ENCODE assay signal across 25 mouse cellular contexts in genomic region chr11:100202906-100203305, GRCm38 (mm10). TPM values are rescaled to one million over a fixed set of nuclear protein-coding genes. Genes with fewer than 3 reads are reported as not detected.
DNase-seq lines count a peak whose midpoint lies in the region; ATAC-seq and TF ChIP-seq lines count a peak whose summit lies in the region.
"Had no signal": no experiment of that assay in that cellular context is flagged by ENCODE, and none has a peak within 500 bp of the region (broad histone marks: within the 10 kb centered on the region; RNA-seq: fewer than 3 reads in every experiment).

No protein-coding gene starts in this region.

- H3K27me3 ChIP-seq in intestine, embryonic 15.5 days (replicated peaks) = no peaks in the 10 kb centered on the region
- no peaks in the 10 kb centered on the region for H3K27me3 ChIP-seq in intestine, postnatal 0 days (replicated peaks; ENCODE audit: control insufficient read depth, insufficient read depth, low read length)
- H3K27me3 ChIP-seq: embryonic facial prominence, embryonic 13.5 days; embryonic facial prominence, embryonic 15.5 days; forebrain, embryonic 13.5 days; forebrain, embryonic 15.5 days had no signal

- H3K9ac ChIP-seq in intestine, embryonic 15.5 days = no peak overlapping the region
- H3K9ac ChIP-seq in intestine, postnatal 0 days (ENCODE audit: low read depth, low read length) = no peak overlapping the region
- H3K9ac ChIP-seq: embryonic facial prominence, embryonic 13.5 days; embryonic facial prominence, embryonic 15.5 days; forebrain, embryonic 13.5 days; forebrain, embryonic 15.5 days; forebrain, postnatal 0 days had no signal

- H3K27ac ChIP-seq in intestine, embryonic 15.5 days = no peak overlapping the region
- H3K27ac ChIP-seq in intestine, postnatal 0 days (ENCODE audit: low read depth, low read length) = no peak overlapping the region
- H3K27ac ChIP-seq: embryonic facial prominence, embryonic 13.5 days; embryonic facial prominence, embryonic 15.5 days; forebrain, embryonic 13.5 days; forebrain, embryonic 15.5 days had no signal

- no peak for TF ChIP-seq CTCF in intestine, postnatal 0 days (IDR thresholded peaks at IDR 0.05; ENCODE audit: low read depth)

- no peaks in the 10 kb centered on the region for H3K36me3 ChIP-seq in intestine, embryonic 15.5 days
- no peaks in the 10 kb centered on the region for H3K36me3 ChIP-seq in intestine, postnatal 0 days (ENCODE audit: control insufficient read depth, insufficient read depth)
- H3K36me3 ChIP-seq: embryonic facial prominence, embryonic 13.5 days; embryonic facial prominence, embryonic 15.5 days; forebrain, embryonic 15.5 days; G1E had no signal

- 66% methylated on average over 4 of the region's 4 CpGs for WGBS in intestine, embryonic 15.5 days
- 63% methylated on average over 4 of the region's 4 CpGs for WGBS in intestine, postnatal 0 days

- no peaks in the 10 kb centered on the region for H3K9me3 ChIP-seq in intestine, embryonic 15.5 days
- no peaks in the 10 kb centered on the region for H3K9me3 ChIP-seq in intestine, postnatal 0 days (ENCODE audit: control insufficient read depth)
- H3K9me3 ChIP-seq: embryonic facial prominence, embryonic 13.5 days; embryonic facial prominence, embryonic 15.5 days; forebrain, embryonic 13.5 days; forebrain, embryonic 15.5 days had no signal

- no peak overlapping the region for H3K4me3 ChIP-seq in intestine, embryonic 15.5 days (replicated peaks)
- H3K4me3 ChIP-seq in intestine, postnatal 0 days (ENCODE audit: low read depth, low read length) = no peak overlapping the region
- H3K4me3 ChIP-seq: embryonic facial prominence, embryonic 13.5 days; embryonic facial prominence, embryonic 15.5 days; erythroblast, embryonic 14.5 days; forebrain, embryonic 13.5 days; forebrain, embryonic 15.5 days had no signal

- no peak overlapping the region for H3K4me2 ChIP-seq in intestine, embryonic 15.5 days (replicated peaks)
- H3K4me2 ChIP-seq in intestine, postnatal 0 days (replicated peaks; ENCODE audit: low read depth) = no peak overlapping the region
- H3K4me2 ChIP-seq: embryonic facial prominence, embryonic 13.5 days; embryonic facial prominence, embryonic 15.5 days; forebrain, embryonic 13.5 days; forebrain, embryonic 15.5 days had no signal

- 0 out of 2 replicates have a peak, but pooled peaks have one; percentile 41 for ATAC-seq in intestine, embryonic 15.5 days
- ATAC-seq in intestine, postnatal 0 days = no peak
- ATAC-seq: activated CD4-positive, CD25-positive, alpha-beta regulatory T cell, adult 4 months; CD4-positive, CD25-positive, alpha-beta regulatory T cell, adult 4 months; forebrain, embryonic 13.5 days; forebrain, embryonic 15.5 days; forebrain, postnatal 0 days; Patski had no signal

- peak; percentile 97 for DNase-seq in gonadal fat pad, adult 2 months (ENCODE audit: low read depth)
- DNase-seq in lung, adult 18-20 months = no peak
- DNase-seq in left cerebral cortex, adult 11 months (ENCODE audit: low spot score) = no peak
- DNase-seq: B cell, adult 2 months; cerebellum, adult 11 months; cerebellum, adult 18-20 months; cerebellum, adult 8-10 months; cerebellum, adult 9-11 months; cerebellum, postnatal 14 days; cerebellum, postnatal 36 days; forebrain, postnatal 0 days had no signal

- no peaks in the 10 kb centered on the region for H3K4me1 ChIP-seq in intestine, embryonic 15.5 days (replicated peaks)
- no peaks in the 10 kb centered on the region for H3K4me1 ChIP-seq in intestine, postnatal 0 days (replicated peaks; ENCODE audit: control insufficient read depth, insufficient read depth, low read length)
- H3K4me1 ChIP-seq: embryonic facial prominence, embryonic 13.5 days; embryonic facial prominence, embryonic 15.5 days; forebrain, embryonic 13.5 days; forebrain, embryonic 15.5 days had no signal

RNA-seq across cellular contexts. Expression of gene Krt14, which starts 4.4 kb away (rescaled TPM):
- polyA plus RNA-seq in intestine, embryonic 15.5 days (2015; fragmentation: Nextera tagmentation; extraction: Ambion mirVana) = 8.6 and 9.6 TPM in 2 replicates
- polyA plus RNA-seq in intestine, postnatal 0 days (2015; fragmentation: Nextera tagmentation; extraction: Ambion mirVana) = 8.9 and 10.0 TPM in 2 replicates
- polyA plus RNA-seq in gonadal fat pad, adult 2 months (2012; rRNA removed) = 40.0 and 42.3 TPM in 2 replicates
- polyA plus RNA-seq: activated CD4-positive, CD25-positive, alpha-beta regulatory T cell, adult 4 months; CD4-positive, CD25-positive, alpha-beta regulatory T cell, adult 4 months; Patski had no signal

RNA-seq across cellular contexts. Expression of gene Krt9, which starts 9.9 kb away (rescaled TPM):
- polyA plus RNA-seq in intestine, embryonic 15.5 days (2015; fragmentation: Nextera tagmentation; extraction: Ambion mirVana) = not detected in 2 replicates
- polyA plus RNA-seq in intestine, postnatal 0 days (2015; fragmentation: Nextera tagmentation; extraction: Ambion mirVana) = not detected in 2 replicates
- 0.04 TPM in 1 of 2 replicates, not detected in the other for polyA plus RNA-seq in gonadal fat pad, adult 2 months (2012; rRNA removed)
- polyA plus RNA-seq: activated CD4-positive, CD25-positive, alpha-beta regulatory T cell, adult 4 months; adrenal gland, adult 2 months; CD4-positive, CD25-positive, alpha-beta regulatory T cell, adult 4 months; embryonic facial prominence, embryonic 11.5 days; embryonic facial prominence, embryonic 13.5 days; embryonic facial prominence, embryonic 15.5 days; erythroblast, embryonic 14.5 days; forebrain, embryonic 11.5 days; forebrain, embryonic 13.5 days; forebrain, embryonic 15.5 days; G1E; Patski had no signal

RNA-seq across cellular contexts. Expression of gene Krt16, which starts 45.8 kb away (rescaled TPM):
- polyA plus RNA-seq in intestine, embryonic 15.5 days (2015; fragmentation: Nextera tagmentation; extraction: Ambion mirVana) = not detected in 2 replicates
- polyA plus RNA-seq in intestine, postnatal 0 days (2015; fragmentation: Nextera tagmentation; extraction: Ambion mirVana) = not detected in 2 replicates
- not detected in 2 replicates for polyA plus RNA-seq in gonadal fat pad, adult 2 months (2012; rRNA removed)
- polyA plus RNA-seq: activated CD4-positive, CD25-positive, alpha-beta regulatory T cell, adult 4 months; adrenal gland, adult 2 months; CD4-positive, CD25-positive, alpha-beta regulatory T cell, adult 4 months; embryonic facial prominence, embryonic 11.5 days; erythroblast, embryonic 14.5 days; forebrain, embryonic 11.5 days; forebrain, embryonic 13.5 days; forebrain, embryonic 15.5 days; forebrain, postnatal 0 days; G1E; Patski had no signal

RNA-seq across cellular contexts. Expression of gene Krt19, which starts 54.4 kb away (rescaled TPM):
- polyA plus RNA-seq in intestine, embryonic 15.5 days (2015; fragmentation: Nextera tagmentation; extraction: Ambion mirVana) = 743 and 782 TPM in 2 replicates
- 491 and 533 TPM in 2 replicates for polyA plus RNA-seq in intestine, postnatal 0 days (2015; fragmentation: Nextera tagmentation; extraction: Ambion mirVana)
- polyA plus RNA-seq in gonadal fat pad, adult 2 months (2012; rRNA removed) = 181 and 213 TPM in 2 replicates
- polyA plus RNA-seq: activated CD4-positive, CD25-positive, alpha-beta regulatory T cell, adult 4 months; CD4-positive, CD25-positive, alpha-beta regulatory T cell, adult 4 months; erythroblast, embryonic 14.5 days; G1E; Patski had no signal

RNA-seq across cellular contexts. Expression of gene Krt17, which starts 57.9 kb away (rescaled TPM):
- 11.6 and 12.7 TPM in 2 replicates for polyA plus RNA-seq in intestine, embryonic 15.5 days (2015; fragmentation: Nextera tagmentation; extraction: Ambion mirVana)
- 5.3 and 7.8 TPM in 2 replicates for polyA plus RNA-seq in intestine, postnatal 0 days (2015; fragmentation: Nextera tagmentation; extraction: Ambion mirVana)
- 2.4 and 2.9 TPM in 2 replicates for polyA plus RNA-seq in gonadal fat pad, adult 2 months (2012; rRNA removed)
- polyA plus RNA-seq: adrenal gland, adult 2 months; forebrain, embryonic 11.5 days; forebrain, embryonic 15.5 days had no signal
